Mouse (Mus musculus): ENCODE results near the gene Misp. TPM values are rescaled to one million over a fixed set of nuclear protein-coding genes. Genes with fewer than 3 reads are reported as not detected.

The Misp gene
- total and polyA plus RNA-seq, 2 experiments from 2014 or later, result 0.27 TPM; not detected in 1

- H3K36me3 ChIP-seq (ENCODE audit: insufficient read depth, low read length), result no peaks in the 10 kb centered on the region
Measured at GRCm38 (mm10) chr10:79798289-79798928, 22.4 kb upstream of the Misp start.

DNA sequence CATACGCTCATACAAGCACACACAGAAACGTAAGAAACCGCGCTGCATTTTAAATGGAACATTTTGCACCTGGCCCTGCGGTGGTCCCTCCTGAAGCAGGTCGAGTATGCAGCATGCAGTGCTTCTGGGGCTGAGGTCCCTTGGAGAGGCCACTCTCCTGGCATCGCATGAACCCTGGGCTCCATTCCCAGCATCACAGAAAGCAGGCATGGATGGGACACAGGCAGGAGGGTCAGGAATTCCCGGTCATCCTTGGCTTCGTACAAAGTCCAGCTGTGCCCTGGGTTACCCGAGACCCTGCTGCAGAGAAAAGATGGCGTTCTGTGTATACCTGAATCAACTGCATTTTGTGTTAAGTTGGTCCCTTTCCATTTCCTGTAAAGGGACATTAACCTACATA is 20.3 kb upstream of the Misp start:
- no peaks in the 10 kb centered on the region for H3K9me3 ChIP-seq (ENCODE audit: low read length)
- H3K4me1 ChIP-seq (ENCODE audit: insufficient read depth, low read length), result peaks cover 24% of the 10 kb centered on the region
- WGBS, result 67% methylated on average over 11 of the region's 11 CpGs
- H3K4me2 ChIP-seq (ENCODE audit: low read depth, low read length, poor library complexity, severe bottlenecking), result no peak overlapping the region
- H3K4me3 ChIP-seq (ENCODE audit: low read depth, low read length), result no peak overlapping the region
- H3K27ac ChIP-seq (ENCODE audit: low read depth, low read length), result no peak overlapping the region
- H3K36me3 ChIP-seq (ENCODE audit: insufficient read depth, low read length), result no peaks in the 10 kb centered on the region
- ATAC-seq (ENCODE audit: low FRiP score) (no peak), DNase-seq (ENCODE audit: low spot score) (no peak)
- TF ChIP-seq CTCF (IDR thresholded peaks at IDR 0.05), result no peak
- H3K9ac ChIP-seq (replicated peaks; ENCODE audit: low read length, poor library complexity, severe bottlenecking), result no peak overlapping the region
- H3K27me3 ChIP-seq (ENCODE audit: insufficient read depth, low read length), result no peaks in the 10 kb centered on the region

More at GRCm38 (mm10) chr10:79798289-79798928, 22.4 kb upstream of the Misp start:
- no peak for TF ChIP-seq CTCF (IDR thresholded peaks at IDR 0.05)
- no peak overlapping the region for H3K27ac ChIP-seq (ENCODE audit: low read depth, low read length)
- ATAC-seq (ENCODE audit: low FRiP score) (no peak), DNase-seq (ENCODE audit: low spot score) (no peak)
- H3K9me3 ChIP-seq (ENCODE audit: low read length), result no peaks in the 10 kb centered on the region
- H3K9ac ChIP-seq (replicated peaks; ENCODE audit: low read length, poor library complexity, severe bottlenecking), result no peak overlapping the region
- H3K4me1 ChIP-seq (ENCODE audit: insufficient read depth, low read length), result peaks cover 28% of the 10 kb centered on the region
- H3K27me3 ChIP-seq (ENCODE audit: insufficient read depth, low read length), result no peaks in the 10 kb centered on the region
- 92% methylated on average over 12 of the region's 12 CpGs for WGBS
- H3K4me3 ChIP-seq (ENCODE audit: low read depth, low read length), result no peak overlapping the region
- no peak overlapping the region for H3K4me2 ChIP-seq (ENCODE audit: low read depth, low read length, poor library complexity, severe bottlenecking)

GRCm38 (mm10) chr10:79801837-79802236 is 19.0 kb upstream of the Misp start:
- ATAC-seq (ENCODE audit: low FRiP score) (no peak), DNase-seq (ENCODE audit: low spot score) (no peak)
- peaks cover 24% of the 10 kb centered on the region for H3K4me1 ChIP-seq (ENCODE audit: insufficient read depth, low read length)
- H3K9ac ChIP-seq (replicated peaks; ENCODE audit: low read length, poor library complexity, severe bottlenecking), result 0 out of 2 replicates have a peak overlapping the region, but pooled peaks have one; percentile 13
- H3K36me3 ChIP-seq (ENCODE audit: insufficient read depth, low read length), result no peaks in the 10 kb centered on the region
- 27% methylated on average over 3 of the region's 3 CpGs for WGBS
- H3K27ac ChIP-seq (ENCODE audit: low read depth, low read length), result peak overlapping the region; percentile 75
- H3K4me2 ChIP-seq (ENCODE audit: low read depth, low read length, poor library complexity, severe bottlenecking), result no peak overlapping the region
- TF ChIP-seq CTCF (IDR thresholded peaks at IDR 0.05), result no peak
- no peaks in the 10 kb centered on the region for H3K9me3 ChIP-seq (ENCODE audit: low read length)
- no peak overlapping the region for H3K4me3 ChIP-seq (ENCODE audit: low read depth, low read length)
- H3K27me3 ChIP-seq (ENCODE audit: insufficient read depth, low read length), result no peaks in the 10 kb centered on the region

DNA sequence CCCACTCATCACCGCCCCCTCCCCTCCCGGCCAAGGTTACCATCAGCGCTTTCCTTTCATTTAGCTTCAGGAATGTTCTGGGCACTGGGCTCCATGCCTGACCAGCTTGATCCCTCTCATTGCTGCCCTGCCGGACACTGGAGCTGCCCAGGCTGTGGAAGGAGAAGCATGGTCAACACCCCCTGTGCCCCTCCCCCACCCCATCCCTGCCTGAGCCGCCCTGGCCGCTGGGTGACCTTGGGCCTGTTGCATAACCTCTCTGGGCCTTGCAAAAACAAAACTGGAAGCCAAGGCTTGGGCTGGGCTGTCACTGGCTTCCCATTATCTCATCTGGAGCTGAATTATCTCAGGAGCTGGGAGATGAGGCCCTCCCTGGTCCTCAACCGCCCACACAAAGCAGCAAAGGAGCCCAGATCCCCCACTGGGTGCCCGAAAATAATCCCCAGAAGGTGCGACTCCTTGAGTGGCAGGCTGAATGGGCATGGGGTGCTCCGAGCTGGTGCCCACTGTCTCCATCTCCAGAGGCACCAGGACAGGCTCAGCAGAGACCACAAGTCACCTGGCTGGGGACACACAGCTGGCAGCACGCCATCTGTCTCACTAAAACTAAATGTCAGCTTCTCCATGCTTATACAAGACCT is 18.3 kb upstream of the Misp start:
- H3K36me3 ChIP-seq (ENCODE audit: insufficient read depth, low read length), result peaks cover 3% of the 10 kb centered on the region; the same call in 1 of the 2 replicates
- H3K4me1 ChIP-seq (ENCODE audit: insufficient read depth, low read length), result peaks cover 21% of the 10 kb centered on the region
- WGBS, result 30% methylated on average over 11 of the region's 11 CpGs
- no peak overlapping the region for H3K4me3 ChIP-seq (ENCODE audit: low read depth, low read length)
- ATAC-seq (ENCODE audit: low FRiP score) (no peak), DNase-seq (ENCODE audit: low spot score) (no peak)
- H3K9me3 ChIP-seq (ENCODE audit: low read length), result no peaks in the 10 kb centered on the region
- TF ChIP-seq CTCF (IDR thresholded peaks at IDR 0.05), result no peak
- H3K4me2 ChIP-seq (ENCODE audit: low read depth, low read length, poor library complexity, severe bottlenecking), result 0 out of 2 replicates have a peak overlapping the region, but pooled peaks have one; percentile 1
- peak overlapping the region; percentile 75 for H3K27ac ChIP-seq (ENCODE audit: low read depth, low read length)
- 0 out of 2 replicates have a peak overlapping the region, but pooled peaks have one; percentile 37 for H3K9ac ChIP-seq (replicated peaks; ENCODE audit: low read length, poor library complexity, severe bottlenecking)
- no peaks in the 10 kb centered on the region for H3K27me3 ChIP-seq (ENCODE audit: insufficient read depth, low read length)

GRCm38 (mm10) chr10:79803716-79804323 is 17.0 kb upstream of the Misp start:
- Histone ChIP-seq H3K4me3 (ENCODE audit: low read depth, low read length) (peak overlapping the region; percentile 12; the same call in 1 of the 2 replicates), H3K27ac (ENCODE audit: low read depth, low read length) (peak overlapping the region; percentile 75), H3K4me2 (ENCODE audit: low read depth, low read length, poor library complexity, severe bottlenecking) (peak overlapping the region; percentile 44), H3K27me3 (ENCODE audit: insufficient read depth, low read length) (no peaks in the 10 kb centered on the region), H3K9me3 (ENCODE audit: low read length) (no peaks in the 10 kb centered on the region), H3K4me1 (ENCODE audit: insufficient read depth, low read length) (peaks cover 19% of the 10 kb centered on the region), H3K36me3 (ENCODE audit: insufficient read depth, low read length) (peaks cover 13% of the 10 kb centered on the region), H3K9ac (replicated peaks; ENCODE audit: low read length, poor library complexity, severe bottlenecking) (peak overlapping the region; percentile 37)
- DNase-seq (ENCODE audit: low spot score), result peak; percentile 88
- no peak for TF ChIP-seq CTCF (IDR thresholded peaks at IDR 0.05)
- ATAC-seq (ENCODE audit: low FRiP score), result peak; percentile 88
- 5% methylated on average over 29 of the region's 29 CpGs for WGBS

DNA sequence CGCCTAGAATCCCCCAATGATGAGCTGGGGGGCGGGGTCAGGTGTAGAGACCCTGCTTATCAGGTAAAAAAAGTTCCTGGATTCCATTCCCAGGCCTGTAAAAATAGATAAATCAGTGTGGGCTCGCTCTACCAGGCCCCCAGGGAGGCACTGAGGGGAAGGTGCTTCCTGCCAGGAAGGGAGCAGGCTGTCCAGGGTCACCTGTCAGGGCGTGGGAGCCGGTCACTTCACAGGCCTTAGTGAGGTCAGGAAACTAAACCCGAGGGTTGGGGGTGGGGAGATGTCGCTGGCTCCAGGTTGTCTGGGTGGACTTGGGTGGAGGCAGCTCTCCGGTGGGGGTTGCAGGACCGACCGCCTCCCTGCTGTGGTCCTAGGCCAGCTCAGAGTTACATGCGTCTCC is 15.2 kb upstream of the Misp start:
- H3K27me3 ChIP-seq (ENCODE audit: insufficient read depth, low read length), result no peaks in the 10 kb centered on the region
- DNase-seq (ENCODE audit: low spot score) (no peak), ATAC-seq (ENCODE audit: low FRiP score) (no peak)
- WGBS, result 78% methylated on average over 11 of the region's 11 CpGs
- no peaks in the 10 kb centered on the region for H3K9me3 ChIP-seq (ENCODE audit: low read length)
- peaks cover 20% of the 10 kb centered on the region for H3K36me3 ChIP-seq (ENCODE audit: insufficient read depth, low read length)
- H3K9ac ChIP-seq (replicated peaks; ENCODE audit: low read length, poor library complexity, severe bottlenecking), result 0 out of 2 replicates have a peak overlapping the region, but pooled peaks have one; percentile 9
- H3K4me2 ChIP-seq (ENCODE audit: low read depth, low read length, poor library complexity, severe bottlenecking), result no peak overlapping the region
- H3K4me3 ChIP-seq (ENCODE audit: low read depth, low read length), result no peak overlapping the region
- H3K4me1 ChIP-seq (ENCODE audit: insufficient read depth, low read length), result peaks cover 19% of the 10 kb centered on the region
- TF ChIP-seq CTCF (IDR thresholded peaks at IDR 0.05), result no peak
- H3K27ac ChIP-seq (ENCODE audit: low read depth, low read length), result no peak overlapping the region; the same call in 1 of the 2 replicates

All from midbrain, postnatal 0 days (tissue).